Mouse (Mus musculus) ES-Bruce4 (cell line): ENCODE data around the gene Ubr4. TPM values are rescaled to one million over a fixed set of nuclear protein-coding genes. Genes with fewer than 3 reads are reported as not detected.

Source experiments
- H3K27ac ChIP-seq: 2 replicates; pipeline ENCODE4 v1.5.1; 2012; ENCODE audit warnings: low read length, inconsistent platforms; ENCODE audit not compliant: insufficient read depth
- H3K27me3 ChIP-seq: 2 replicates; pipeline ENCODE4 v1.6.1; 2012; ENCODE audit warnings: mild to moderate bottlenecking, low read length, inconsistent platforms; ENCODE audit not compliant: control insufficient read depth, poor library complexity, insufficient read depth, severe bottlenecking
- H3K36me3 ChIP-seq: 2 replicates; pipeline ENCODE4 v1.6.1; 2012; ENCODE audit warnings: inconsistent platforms, mild to moderate bottlenecking, low read length, moderate library complexity; ENCODE audit not compliant: control insufficient read depth, poor library complexity, insufficient read depth, severe bottlenecking
- H3K4me1 ChIP-seq: one replicate; pipeline ENCODE4 v1.8.1; 2011; ENCODE audit warnings: low read length; ENCODE audit not compliant: control insufficient read depth, insufficient read depth
- H3K4me3 ChIP-seq: 2 replicates; pipeline ENCODE4 v1.5.1; 2011; ENCODE audit warnings: low read depth, mild to moderate bottlenecking, low read length
- H3K9ac ChIP-seq: 2 replicates; pipeline ENCODE4 v1.6.1; 2012; ENCODE audit warnings: low read depth, mild to moderate bottlenecking, inconsistent platforms; ENCODE audit not compliant: poor library complexity, severe bottlenecking
- H3K9me3 ChIP-seq: replicated peaks from 2 replicates; pipeline ENCODE4 v1.6.1; 2012; ENCODE audit warnings: mild to moderate bottlenecking, low read length, inconsistent platforms; ENCODE audit not compliant: control insufficient read depth, poor library complexity, insufficient read depth, severe bottlenecking
- CTCF ChIP-seq: IDR thresholded peaks from one replicate; pipeline ENCODE4 v1.8.1; 2011; ENCODE audit warnings: low read depth, low read length
- EP300 ChIP-seq: IDR thresholded peaks from 2 replicates; pipeline ENCODE4 v1.6.1; 2011; ENCODE audit warnings: low read depth, low read length; ENCODE audit not compliant: insufficient read depth
- POLR2A ChIP-seq: IDR thresholded peaks from one replicate; pipeline ENCODE4 v1.8.1; 2011; ENCODE audit warnings: low read length; ENCODE audit not compliant: insufficient read depth
- polyA plus RNA-seq: library from polyadenylated mRNA; stranded (reverse); fragments of >200 nt; gene quantifications from 2 replicates; pipeline ENCODE4 v1.2.4, GENCODE M21; 2011; ENCODE audit warnings: low read depth; ENCODE audit not compliant: missing spikeins, insufficient read depth, insufficient read length

The Ubr4 gene
- polyA plus RNA-seq, 1 experiment, result 141 TPM

- H3K36me3 ChIP-seq, result no peaks in the 10 kb centered on the region
- peak overlapping the region; percentile 19 for H3K4me3 ChIP-seq
- no peak overlapping the region for H3K27ac ChIP-seq
- H3K4me1 ChIP-seq, result no peaks in the 10 kb centered on the region
- H3K27me3 ChIP-seq, result no peaks in the 10 kb centered on the region
- 0 out of 2 replicates have a peak overlapping the region, but pooled peaks have one; percentile 7 for H3K9ac ChIP-seq
- TF ChIP-seq CTCF (no peak), POLR2A (no peak), EP300 (no peak)
- no peaks in the 10 kb centered on the region for H3K9me3 ChIP-seq
Observed at GRCm38 (mm10) chr4:139500814-139501213, 148.4 kb downstream of the Ubr4 start.

DNA sequence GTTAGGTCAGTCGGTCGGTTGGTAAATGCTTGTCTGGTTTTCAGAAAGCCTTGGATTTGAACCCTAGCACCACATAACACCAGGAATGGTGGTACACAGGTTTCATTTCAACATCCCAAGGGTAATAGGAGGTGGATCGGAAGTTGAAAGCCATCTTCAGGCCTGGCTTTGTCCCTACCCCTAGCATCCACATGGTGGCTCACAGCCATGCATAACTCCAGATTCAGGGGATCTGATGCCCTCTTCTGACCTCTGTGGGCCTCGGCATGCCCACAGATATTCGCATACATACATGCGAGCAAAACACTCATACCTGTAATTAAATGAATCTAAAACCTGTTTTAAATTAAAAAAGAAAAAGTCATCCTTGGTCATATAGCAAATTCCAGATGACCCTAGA lies 149.3 kb downstream of the Ubr4 start:
- Histone ChIP-seq H3K9me3 (no peaks in the 10 kb centered on the region), H3K9ac (no peak overlapping the region), H3K27ac (no peak overlapping the region), H3K4me3 (no peak overlapping the region), H3K36me3 (no peaks in the 10 kb centered on the region), H3K4me1 (no peaks in the 10 kb centered on the region), H3K27me3 (no peaks in the 10 kb centered on the region)
- TF ChIP-seq POLR2A, result no peak
- TF ChIP-seq CTCF, result peak; percentile 2
- TF ChIP-seq EP300, result no peak

DNA sequence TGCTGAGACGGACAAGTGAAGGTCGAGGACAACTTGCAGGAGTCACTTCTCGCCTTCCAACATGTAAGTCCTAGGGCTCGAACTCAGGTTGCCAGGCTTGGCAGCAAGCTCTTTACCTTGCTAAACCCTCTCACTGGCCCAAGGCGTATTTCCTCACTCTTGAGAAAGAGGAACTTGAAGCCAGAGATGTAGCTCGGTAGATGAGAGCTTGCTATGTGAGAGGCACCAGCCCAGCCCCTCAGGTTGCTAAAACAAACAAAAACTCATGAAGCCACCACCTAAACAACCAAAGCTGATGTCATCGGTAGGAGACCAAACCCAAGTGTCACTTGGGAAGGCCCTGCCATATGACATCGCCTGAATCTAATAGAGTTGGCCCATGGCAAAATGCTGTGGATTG lies 151.5 kb downstream of the Ubr4 start:
- Histone ChIP-seq H3K9me3 (no peaks in the 10 kb centered on the region), H3K9ac (no peak overlapping the region), H3K4me3 (no peak overlapping the region), H3K36me3 (no peaks in the 10 kb centered on the region), H3K27ac (no peak overlapping the region), H3K4me1 (no peaks in the 10 kb centered on the region), H3K27me3 (no peaks in the 10 kb centered on the region)
- TF ChIP-seq CTCF, result no peak
- no peak for TF ChIP-seq POLR2A
- no peak for TF ChIP-seq EP300

GRCm38 (mm10) chr4:139505716-139506115 lies 153.3 kb downstream of the Ubr4 start:
- TF ChIP-seq POLR2A (no peak), EP300 (no peak), CTCF (no peak)

DNA sequence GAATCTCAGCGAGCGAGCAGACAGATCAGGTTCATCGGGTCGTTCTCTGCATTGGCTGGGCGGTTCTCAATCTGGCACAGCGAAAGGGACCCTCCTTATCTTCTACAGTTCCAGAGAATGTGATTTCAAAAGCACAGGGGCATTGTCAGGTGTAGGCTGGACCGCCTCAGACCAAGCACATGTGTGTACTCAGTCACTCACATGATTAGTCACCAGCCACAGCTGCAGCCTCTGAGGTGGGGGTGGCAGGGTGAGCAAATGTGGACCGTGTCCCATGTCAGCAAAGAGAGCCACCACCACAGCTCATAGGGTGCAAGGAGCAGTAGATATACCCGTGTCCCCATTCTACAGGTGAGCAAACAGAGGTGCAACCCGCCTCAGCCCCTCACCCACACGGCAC lies 154.3 kb downstream of the Ubr4 start:
- no peak overlapping the region for H3K27ac ChIP-seq
- H3K27me3 ChIP-seq, result no peaks in the 10 kb centered on the region
- no peaks in the 10 kb centered on the region for H3K9me3 ChIP-seq
- no peaks in the 10 kb centered on the region for H3K36me3 ChIP-seq
- no peak overlapping the region for H3K4me3 ChIP-seq
- H3K4me1 ChIP-seq, result no peaks in the 10 kb centered on the region
- no peak overlapping the region for H3K9ac ChIP-seq
- no peak for TF ChIP-seq EP300
- no peak for TF ChIP-seq CTCF
- TF ChIP-seq POLR2A, result no peak

More at GRCm38 (mm10) chr4:139505716-139506115, 153.3 kb downstream of the Ubr4 start:
- no peaks in the 10 kb centered on the region for H3K4me1 ChIP-seq
- no peaks in the 10 kb centered on the region for H3K9me3 ChIP-seq
- no peak overlapping the region for H3K9ac ChIP-seq
- H3K36me3 ChIP-seq, result no peaks in the 10 kb centered on the region
- H3K27ac ChIP-seq, result no peak overlapping the region
- no peak overlapping the region for H3K4me3 ChIP-seq
- no peaks in the 10 kb centered on the region for H3K27me3 ChIP-seq

- Histone ChIP-seq H3K4me1 (no peaks in the 10 kb centered on the region), H3K4me3 (no peak overlapping the region), H3K36me3 (no peaks in the 10 kb centered on the region), H3K9ac (no peak overlapping the region), H3K9me3 (no peaks in the 10 kb centered on the region), H3K27me3 (no peaks in the 10 kb centered on the region), H3K27ac (no peak overlapping the region)
- no peak for TF ChIP-seq EP300
- TF ChIP-seq CTCF, result no peak
- TF ChIP-seq POLR2A, result no peak
Observed at GRCm38 (mm10) chr4:139509069-139509468, 156.7 kb downstream of the Ubr4 start.
